Mouse (Mus musculus): ENCODE results near the gene Syvn1. TPM values are rescaled to one million over a fixed set of nuclear protein-coding genes. Genes with fewer than 3 reads are reported as not detected.

Gene Syvn1
- polyA plus RNA-seq, 1 experiment, result not detected

- TF ChIP-seq POLR2A (IDR thresholded peaks at IDR 0.05; ENCODE audit: insufficient read depth, low read depth, low read length), result no peak
- no peak for TF ChIP-seq CTCF (IDR thresholded peaks at IDR 0.05; ENCODE audit: insufficient read depth, low read depth, low read length)
- 88% methylated on average over 4 of the region's 4 CpGs for WGBS
- Histone ChIP-seq H3K4me3 (ENCODE audit: insufficient read depth, low read depth, low read length) (no peak overlapping the region), H3K27ac (ENCODE audit: insufficient read depth, low read depth, low read length) (no peak overlapping the region), H3K4me1 (ENCODE audit: control insufficient read depth, insufficient read depth, low read length) (peaks cover 19% of the 10 kb centered on the region)
Measured at GRCm38 (mm10) chr19:6068951-6069350, 22.6 kb downstream of the Syvn1 start.

DNA sequence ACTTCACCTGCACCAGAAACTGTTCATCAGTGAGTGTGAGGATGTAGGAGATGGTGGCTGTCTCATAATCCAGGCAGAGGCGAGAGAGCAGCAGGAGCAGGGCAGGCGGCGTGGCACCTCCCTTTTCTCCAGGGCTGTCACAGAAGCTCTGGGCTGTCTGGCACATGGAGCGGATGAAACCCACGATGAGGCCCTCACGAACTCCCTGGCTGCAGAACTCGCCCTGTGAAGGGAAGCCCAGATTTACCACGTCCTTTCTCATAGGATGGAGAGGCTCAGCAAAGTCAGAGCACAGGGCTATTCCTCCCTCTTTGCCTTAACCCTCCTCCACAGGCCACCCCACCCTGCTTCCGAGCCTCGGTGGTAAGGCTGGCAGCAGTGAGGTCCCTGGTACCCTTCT, 23.5 kb downstream of the Syvn1 start:
- TF ChIP-seq CTCF (IDR thresholded peaks at IDR 0.05; ENCODE audit: insufficient read depth, low read depth, low read length) (no peak), POLR2A (IDR thresholded peaks at IDR 0.05; ENCODE audit: insufficient read depth, low read depth, low read length) (no peak)
- Histone ChIP-seq H3K4me1 (ENCODE audit: control insufficient read depth, insufficient read depth, low read length) (peaks cover 19% of the 10 kb centered on the region), H3K4me3 (ENCODE audit: insufficient read depth, low read depth, low read length) (no peak overlapping the region), H3K27ac (ENCODE audit: insufficient read depth, low read depth, low read length) (no peak overlapping the region)
- 90% methylated on average over 10 of the region's 10 CpGs for WGBS

DNA sequence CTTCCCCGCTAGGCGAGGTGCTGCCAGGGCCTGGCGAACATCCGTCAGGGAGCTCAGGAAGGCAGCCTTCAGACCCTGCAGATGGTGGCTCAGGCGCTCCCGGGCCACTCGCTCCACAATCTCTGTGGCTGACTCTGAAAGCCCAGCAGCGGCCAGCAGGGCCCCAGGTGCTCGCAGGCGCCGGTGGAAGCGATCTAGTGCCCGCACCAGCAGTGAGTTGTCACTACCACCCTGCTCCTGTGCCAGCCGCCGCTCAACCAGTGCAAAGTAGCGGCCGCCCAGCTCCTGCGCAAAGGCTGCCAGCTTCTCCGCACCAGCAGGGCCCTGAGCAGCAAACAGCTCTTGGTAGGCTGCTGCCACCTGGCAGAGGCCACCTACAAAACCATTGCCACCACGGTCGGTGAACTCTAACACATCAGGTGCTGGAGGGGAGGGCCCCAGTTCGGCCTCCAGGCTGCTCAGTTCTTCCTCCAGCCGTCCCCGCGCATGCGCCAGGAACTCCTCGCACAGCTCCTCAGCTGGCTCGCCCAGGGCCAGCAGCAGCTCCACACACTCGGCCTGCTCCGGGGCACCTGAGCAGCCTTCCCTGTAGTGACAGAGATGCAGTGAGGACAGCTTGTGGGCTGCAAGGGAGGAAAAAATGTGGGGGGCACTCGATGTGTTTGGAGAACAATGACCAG, 24.3 kb downstream of the Syvn1 start:
- TF ChIP-seq CTCF (IDR thresholded peaks at IDR 0.05; ENCODE audit: insufficient read depth, low read depth, low read length), result no peak
- TF ChIP-seq POLR2A (IDR thresholded peaks at IDR 0.05; ENCODE audit: insufficient read depth, low read depth, low read length), result no peak
- H3K27ac ChIP-seq (ENCODE audit: insufficient read depth, low read depth, low read length), result no peak overlapping the region
- 88% methylated on average over 31 of the region's 31 CpGs for WGBS

GRCm38 (mm10) chr19:6071261-6071660, 24.9 kb downstream of the Syvn1 start:
- H3K4me1 ChIP-seq (ENCODE audit: control insufficient read depth, insufficient read depth, low read length), result peaks cover 22% of the 10 kb centered on the region
- H3K27ac ChIP-seq (ENCODE audit: insufficient read depth, low read depth, low read length), result no peak overlapping the region
- H3K4me3 ChIP-seq (ENCODE audit: insufficient read depth, low read depth, low read length), result no peak overlapping the region
- no peak for TF ChIP-seq CTCF (IDR thresholded peaks at IDR 0.05; ENCODE audit: insufficient read depth, low read depth, low read length)
- no peak for TF ChIP-seq POLR2A (IDR thresholded peaks at IDR 0.05; ENCODE audit: insufficient read depth, low read depth, low read length)
- 92% methylated on average over 19 of the region's 19 CpGs for WGBS

More for the DNA sequence above, 24.3 kb downstream of the Syvn1 start:
- Histone ChIP-seq H3K4me1 (ENCODE audit: control insufficient read depth, insufficient read depth, low read length) (peaks cover 19% of the 10 kb centered on the region), H3K4me3 (ENCODE audit: insufficient read depth, low read depth, low read length) (no peak overlapping the region)

- 92% methylated on average over 5 of the region's 5 CpGs for WGBS
- Histone ChIP-seq H3K4me1 (ENCODE audit: control insufficient read depth, insufficient read depth, low read length) (peaks cover 8% of the 10 kb centered on the region), H3K4me3 (ENCODE audit: insufficient read depth, low read depth, low read length) (no peak overlapping the region), H3K27ac (ENCODE audit: insufficient read depth, low read depth, low read length) (no peak overlapping the region)
- no peak for TF ChIP-seq POLR2A (IDR thresholded peaks at IDR 0.05; ENCODE audit: insufficient read depth, low read depth, low read length)
Measured at GRCm38 (mm10) chr19:6073889-6074288, 27.5 kb downstream of the Syvn1 start.

DNA sequence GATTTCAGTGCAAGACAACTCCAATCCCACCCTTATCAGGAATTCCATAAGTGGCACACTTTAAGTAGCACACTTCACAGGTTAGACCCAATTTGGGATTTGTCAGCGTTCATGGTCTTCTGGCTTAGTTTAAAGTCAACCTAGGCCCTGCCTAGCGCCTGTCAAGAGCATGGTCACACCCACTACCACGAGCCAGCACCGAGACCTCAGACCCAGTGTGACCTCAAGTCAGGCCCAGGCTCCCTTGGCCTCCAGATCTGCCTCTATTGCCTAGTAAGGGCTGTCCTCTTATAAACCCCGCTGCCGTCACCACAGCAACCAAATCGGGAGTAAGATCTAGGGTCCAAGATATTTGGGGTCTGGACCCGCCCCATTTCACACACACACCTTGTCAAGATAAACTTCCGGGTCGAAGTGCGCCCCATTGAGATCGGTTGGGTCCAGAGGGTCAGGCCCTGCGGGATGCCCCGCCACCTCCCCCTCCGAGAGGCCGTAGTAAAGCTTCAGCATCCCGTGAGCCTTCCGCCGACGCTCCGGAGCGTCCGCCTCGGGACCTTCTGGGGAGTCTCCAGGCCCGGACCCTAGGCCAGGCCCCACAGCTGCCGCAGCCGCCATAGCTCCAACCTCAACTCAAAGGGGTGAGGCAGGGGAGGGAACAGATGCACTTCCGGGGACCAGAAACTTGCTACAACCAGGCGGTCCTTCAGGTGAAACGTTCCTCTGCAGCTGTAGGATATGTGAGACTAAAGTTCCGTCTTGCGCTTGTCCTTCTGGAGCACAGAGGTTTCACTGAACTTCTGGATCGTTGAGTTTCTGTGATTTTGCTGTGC, 30.4 kb downstream of the Syvn1 start, which contains the start of gene Vps51:
Gene Vps51, minus strand, starts transcription at position 668 of the 830 bp plus-strand sequence.
- TF ChIP-seq POLR2A (IDR thresholded peaks at IDR 0.05; ENCODE audit: insufficient read depth, low read depth, low read length) (peak; percentile 43; the same call in 1 of the 2 replicates), CTCF (IDR thresholded peaks at IDR 0.05; ENCODE audit: insufficient read depth, low read depth, low read length) (no peak)
- peaks cover 8% of the 10 kb centered on the region for H3K4me1 ChIP-seq (ENCODE audit: control insufficient read depth, insufficient read depth, low read length)
- under 1% methylated on average over 33 of the region's 33 CpGs for WGBS
- H3K4me3 ChIP-seq (ENCODE audit: insufficient read depth, low read depth, low read length), result peak within 1 kb of the TSS; percentile 68
- H3K27ac ChIP-seq (ENCODE audit: insufficient read depth, low read depth, low read length), result peak within 1 kb of the TSS; percentile 17; the same call in 1 of the 2 replicates

DNA sequence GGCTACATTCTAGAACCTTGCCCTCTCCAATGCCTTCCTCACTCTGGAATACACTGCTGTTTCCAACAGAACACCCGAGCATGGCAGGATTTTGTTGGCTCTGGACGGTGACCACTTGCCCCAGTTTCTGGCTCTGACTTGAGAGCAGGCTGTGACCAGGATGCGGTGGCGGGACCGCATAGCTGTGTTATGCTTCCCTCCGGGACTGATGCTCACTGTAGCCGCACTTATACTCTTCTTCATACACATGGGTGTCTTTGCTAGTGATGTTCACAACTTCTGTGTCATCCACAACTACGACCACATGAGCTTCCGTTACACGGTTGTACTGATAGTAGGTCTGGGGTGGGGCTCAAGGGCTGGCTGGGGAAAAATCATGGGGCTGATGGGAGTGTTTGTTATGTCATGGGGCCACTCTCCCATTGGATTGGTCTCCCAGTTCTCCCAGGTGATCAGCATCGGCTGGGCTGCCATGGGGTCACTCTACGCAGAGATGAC, 33.7 kb downstream of the Syvn1 start, which contains the start of gene Tmem262:
Gene Tmem262, plus strand, starts transcription at position 51 of the 498 bp plus-strand sequence.
- Histone ChIP-seq H3K27ac (ENCODE audit: insufficient read depth, low read depth, low read length) (no peak within 1 kb of the TSS), H3K4me1 (ENCODE audit: control insufficient read depth, insufficient read depth, low read length) (peaks cover 13% of the 10 kb centered on the region), H3K4me3 (ENCODE audit: insufficient read depth, low read depth, low read length) (no peak within 1 kb of the TSS)
- no peak for TF ChIP-seq POLR2A (IDR thresholded peaks at IDR 0.05; ENCODE audit: insufficient read depth, low read depth, low read length)
- TF ChIP-seq CTCF (IDR thresholded peaks at IDR 0.05; ENCODE audit: insufficient read depth, low read depth, low read length), result no peak
- 90% methylated on average over 12 of the region's 12 CpGs for whole genome bisulfite sequencing

DNA sequence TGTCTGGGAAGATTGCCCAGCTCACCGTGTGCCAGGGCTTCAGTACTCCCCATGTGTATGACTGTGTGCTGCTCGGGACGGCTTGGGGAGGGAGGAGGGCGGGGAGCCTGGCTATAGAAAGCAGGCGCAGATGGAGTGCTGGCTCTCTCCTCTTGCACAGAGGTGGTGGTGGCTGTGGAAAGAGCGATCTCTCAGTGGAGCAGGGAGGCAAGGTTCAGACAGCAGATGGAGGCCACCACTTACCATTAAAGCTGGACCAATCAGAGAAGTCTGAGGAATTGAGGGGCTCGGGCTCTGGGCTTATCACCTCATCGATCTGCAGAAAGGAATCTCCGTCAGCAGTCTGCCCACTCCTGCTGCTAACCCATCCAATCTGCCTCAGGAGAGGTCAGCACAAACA, 35.8 kb downstream of the Syvn1 start, which contains the start of gene Gm28374:
Gene Gm28374, minus strand, starts transcription at position 101 of the 400 bp plus-strand sequence.
- TF ChIP-seq POLR2A (IDR thresholded peaks at IDR 0.05; ENCODE audit: insufficient read depth, low read depth, low read length) (no peak), CTCF (IDR thresholded peaks at IDR 0.05; ENCODE audit: insufficient read depth, low read depth, low read length) (no peak)
- 75% methylated on average over 9 of the region's 9 CpGs for WGBS

More for the DNA sequence above, 35.8 kb downstream of the Syvn1 start, which contains the start of gene Gm28374:
- Histone ChIP-seq H3K4me3 (ENCODE audit: insufficient read depth, low read depth, low read length) (no peak within 1 kb of the TSS), H3K27ac (ENCODE audit: insufficient read depth, low read depth, low read length) (no peak within 1 kb of the TSS), H3K4me1 (ENCODE audit: control insufficient read depth, insufficient read depth, low read length) (peaks cover 14% of the 10 kb centered on the region)

Data from olfactory bulb, adult 2 months (tissue).